Mouse (Mus musculus): ENCODE data around the gene Tm4sf5.

Tm4sf5 gene

DNA sequence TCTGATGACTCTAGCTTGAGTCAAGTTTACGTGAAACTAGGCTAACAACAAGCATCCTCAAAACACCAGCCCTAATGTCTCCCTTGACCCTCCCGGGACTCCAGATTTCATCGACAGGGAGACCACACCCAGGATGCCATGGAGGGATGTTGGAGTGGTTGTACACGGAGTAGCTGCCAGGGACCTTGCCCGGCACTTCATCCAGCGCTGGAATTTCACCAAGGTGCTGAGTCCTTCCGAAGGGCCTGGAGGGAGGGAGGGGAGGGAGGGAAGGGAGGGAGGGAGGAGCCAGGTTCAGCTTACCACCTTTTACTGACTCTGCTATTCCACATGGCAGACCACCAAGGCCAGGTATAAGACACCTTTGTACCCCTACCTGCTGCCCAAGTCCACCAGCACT, 48.9 kb downstream of the Tm4sf5 start:
- no peak for DNase-seq

DNA sequence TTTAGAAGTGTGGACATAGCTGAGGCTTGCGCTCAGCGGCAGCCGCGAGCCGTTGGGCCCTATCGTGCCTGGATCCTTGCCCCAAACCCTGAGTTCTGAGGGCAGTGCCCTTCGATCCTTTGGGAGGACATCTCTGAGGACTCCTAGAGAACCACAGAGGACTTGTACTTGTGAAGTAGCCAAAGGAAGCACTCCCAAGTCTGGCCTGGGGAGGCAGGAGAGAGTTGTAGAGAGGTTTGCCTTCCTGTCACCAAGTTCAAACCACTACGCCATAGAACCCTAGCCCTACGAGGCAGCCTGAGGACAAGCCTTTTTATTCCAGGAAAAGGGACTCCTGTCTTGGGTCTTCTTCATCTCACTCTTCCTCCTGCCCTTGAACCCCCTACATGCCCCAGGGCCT, 52.5 kb downstream of the Tm4sf5 start:
- no peak for DNase-seq
